Mouse (Mus musculus) CD4-positive helper T cell, adult 2 months (primary cell): ENCODE results near the gene Ypel4.
A peak's percentile ranks its signal among the peaks of the same experiment; 100 is the strongest.

Experiments used
- DNase-seq: peaks from one replicate; pipeline ENCODE4 v3.0.0-alpha.2; 2012; ENCODE audit warnings: low read depth, missing footprints, low spot score

Ypel4 gene

GRCm38 (mm10) chr2:84733579-84734300 is at the start of gene Ypel4:
Gene Ypel4, plus strand, starts transcription at chr2:84734058.
- peak; percentile 65 for DNase-seq

- DNase-seq: no peak
These were observed 45.6 kb upstream of the Ypel4 start for GRCm38 (mm10) chr2:84688080-84688844.

- DNase-seq: no peak
These were observed 43.8 kb upstream of the Ypel4 start for GRCm38 (mm10) chr2:84690050-84690449.

GRCm38 (mm10) chr2:84695007-84695695 is 38.7 kb upstream of the Ypel4 start:
- DNase-seq: no peak

- no peak for DNase-seq
These were observed 30.4 kb upstream of the Ypel4 start for GRCm38 (mm10) chr2:84703497-84703896.

GRCm38 (mm10) chr2:84704329-84704728 is 29.5 kb upstream of the Ypel4 start:
- no peak for DNase-seq

GRCm38 (mm10) chr2:84705295-84705694 is 28.6 kb upstream of the Ypel4 start:
- no peak for DNase-seq

- no peak for DNase-seq
These were observed 26.3 kb upstream of the Ypel4 start for GRCm38 (mm10) chr2:84707523-84707922.

GRCm38 (mm10) chr2:84711898-84712297 is 22.0 kb upstream of the Ypel4 start:
- DNase-seq: no peak

- no peak for DNase-seq
These were observed 19.4 kb upstream of the Ypel4 start for GRCm38 (mm10) chr2:84714422-84714810.

- peak; percentile 100 for DNase-seq
These were observed 18.9 kb upstream of the Ypel4 start, which contains the start of gene Zdhhc5 for GRCm38 (mm10) chr2:84714811-84715561. Gene Zdhhc5, minus strand, starts transcription at chr2:84715180.

GRCm38 (mm10) chr2:84715562-84716361 is 18.1 kb upstream of the Ypel4 start:
- peak; percentile 98 for DNase-seq

- no peak for DNase-seq
These were observed 17.2 kb upstream of the Ypel4 start for GRCm38 (mm10) chr2:84716423-84717355.

GRCm38 (mm10) chr2:84717357-84717756 is 16.5 kb upstream of the Ypel4 start:
- DNase-seq: no peak

GRCm38 (mm10) chr2:84720718-84721117 is 13.1 kb upstream of the Ypel4 start:
- no peak for DNase-seq

GRCm38 (mm10) chr2:84721182-84721581 is 12.7 kb upstream of the Ypel4 start:
- no peak for DNase-seq

GRCm38 (mm10) chr2:84723856-84724255 is 10.0 kb upstream of the Ypel4 start:
- no peak for DNase-seq

- DNase-seq: no peak
These were observed 8.1 kb upstream of the Ypel4 start for GRCm38 (mm10) chr2:84725770-84726169.

- DNase-seq: no peak
These were observed 7.1 kb upstream of the Ypel4 start for GRCm38 (mm10) chr2:84726716-84727115.
